ENCODE assay signal across 28 mouse cellular contexts in the genomic region with DNA sequence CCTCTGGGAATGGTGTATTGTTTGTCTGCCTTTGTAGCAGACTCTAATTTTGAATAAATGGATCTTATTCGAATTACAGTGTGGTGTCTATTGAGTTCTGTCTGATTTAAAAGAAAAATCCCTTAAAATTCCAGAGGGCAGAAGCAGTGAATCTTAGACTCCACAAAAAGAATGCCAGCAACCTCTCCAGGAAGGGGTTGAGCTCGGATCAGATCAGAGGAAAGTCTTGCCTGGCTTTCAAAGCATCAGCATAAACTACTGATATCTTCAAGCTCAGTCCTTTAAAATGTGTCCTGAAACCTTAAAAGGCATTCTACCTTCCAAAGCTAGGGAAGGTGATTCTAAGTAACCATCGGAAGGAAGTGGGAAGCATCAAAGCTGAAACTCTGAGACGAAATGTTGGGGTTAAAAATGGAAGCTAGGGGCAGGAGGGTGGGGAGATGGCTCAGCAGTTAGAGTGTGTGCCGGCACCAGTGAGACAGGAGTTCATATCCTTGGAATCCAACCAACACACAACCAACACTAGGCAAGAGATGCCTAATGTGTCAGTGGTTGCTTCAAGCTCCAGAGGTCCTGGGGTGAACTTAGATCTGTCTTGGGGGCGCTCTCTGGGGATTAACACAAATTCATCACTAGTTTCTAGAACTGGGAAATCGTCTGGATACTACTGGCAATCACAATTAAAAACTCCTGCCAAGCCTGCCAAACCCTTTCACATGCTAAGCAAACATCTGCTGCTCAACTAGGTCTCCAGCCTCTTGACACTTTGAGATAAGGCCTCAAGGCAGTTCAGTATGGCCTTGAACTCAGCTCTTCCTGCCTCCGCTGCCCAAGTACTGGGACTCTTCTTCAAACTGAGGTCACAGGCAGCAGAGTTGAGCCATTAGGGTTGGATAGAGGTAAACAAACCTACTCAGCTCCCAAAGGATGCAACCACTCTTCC. TPM values are rescaled to one million over a fixed set of nuclear protein-coding genes. Genes with fewer than 3 reads are reported as not detected.
A peak's percentile ranks its signal among the peaks of the same experiment; 100 is the strongest.
DNase-seq lines count a peak whose midpoint lies in the region; ATAC-seq and TF ChIP-seq lines count a peak whose summit lies in the region.
"Had no signal": no experiment of that assay in that cellular context is flagged by ENCODE, and none has a peak within 500 bp of the region (broad histone marks: within the 10 kb centered on the region; RNA-seq: fewer than 3 reads in every experiment).

No protein-coding gene starts in this region.

- peak; percentile 79 for TF ChIP-seq POLR2A in CH12.LX (IDR thresholded peaks at IDR 0.05; ENCODE audit: low read depth, low read length)

- H3K4me2 ChIP-seq in liver, embryonic 11.5 days: no peak overlapping the region
- peak overlapping the region; percentile 30 for H3K4me2 ChIP-seq in CH12.LX (ENCODE audit: insufficient read depth, low read depth, poor library complexity, severe bottlenecking)
- no peak overlapping the region for H3K4me2 ChIP-seq in liver, embryonic 12.5 days
- H3K4me2 ChIP-seq in liver, postnatal 0 days (ENCODE audit: low read depth, low read length): no peak overlapping the region
- H3K4me2 ChIP-seq in hindbrain, embryonic 14.5 days (replicated peaks): no peak overlapping the region
- no peak overlapping the region for H3K4me2 ChIP-seq in hindbrain, embryonic 12.5 days (replicated peaks)
- H3K4me2 ChIP-seq: hindbrain, embryonic 15.5 days had no signal

- TF ChIP-seq EP300 in CH12.LX (IDR thresholded peaks at IDR 0.05; ENCODE audit: low read length): no peak
- TF ChIP-seq EP300 in liver, postnatal 0 days (IDR thresholded peaks at IDR 0.05; ENCODE audit: low read depth): peak; percentile 16; the same call in 1 of the 2 replicates

- H3K36me3 ChIP-seq in liver, embryonic 11.5 days (ENCODE audit: control insufficient read depth, insufficient read depth, low read length): no peaks in the 10 kb centered on the region
- H3K36me3 ChIP-seq in CH12.LX (replicated peaks in 1 of 2; ENCODE audit: control insufficient read depth in 1 of 2, insufficient read depth in 1 of 2, low read length in 1 of 2): peaks cover 32 to 42% of the 10 kb centered on the region in 2 experiments
- no peaks in the 10 kb centered on the region for H3K36me3 ChIP-seq in liver, embryonic 12.5 days
- H3K36me3 ChIP-seq in liver, postnatal 0 days (replicated peaks; ENCODE audit: insufficient read depth, low read length): no peaks in the 10 kb centered on the region
- H3K36me3 ChIP-seq in hindbrain, embryonic 14.5 days (replicated peaks; ENCODE audit: control insufficient read depth, insufficient read depth): no peaks in the 10 kb centered on the region
- H3K36me3 ChIP-seq in hindbrain, embryonic 12.5 days: no peaks in the 10 kb centered on the region
- H3K36me3 ChIP-seq: embryonic facial prominence, embryonic 10.5 days; forebrain, embryonic 10.5 days; heart, embryonic 10.5 days; hindbrain, embryonic 15.5 days had no signal

- TF ChIP-seq RAD21 in CH12.LX (IDR thresholded peaks at IDR 0.05; ENCODE audit: low read depth, low read length): no peak

- H3K4me3 ChIP-seq in liver, embryonic 11.5 days (ENCODE audit: low read depth, low read length): no peak overlapping the region
- peak overlapping the region in 1 of 3 experiments; percentile 4 for H3K4me3 ChIP-seq in CH12.LX (replicated peaks in 1 of 3; ENCODE audit: low read depth in 2 of 3, low read length in 2 of 3, poor library complexity in 1 of 3)
- no peak overlapping the region for H3K4me3 ChIP-seq in liver, embryonic 12.5 days
- no peak overlapping the region for H3K4me3 ChIP-seq in liver, postnatal 0 days (ENCODE audit: low read depth, low read length)
- no peak overlapping the region for H3K4me3 ChIP-seq in hindbrain, embryonic 14.5 days (replicated peaks; ENCODE audit: low read length)
- H3K4me3 ChIP-seq in hindbrain, embryonic 12.5 days: no peak overlapping the region
- H3K4me3 ChIP-seq: embryonic facial prominence, embryonic 10.5 days; erythroblast, embryonic 14.5 days; forebrain, embryonic 10.5 days; heart, embryonic 10.5 days; hindbrain, embryonic 15.5 days had no signal

- in situ Hi-C loops in CH12.LX (cut with MboI; ENCODE audit: low pct_ligation_motif_present, low pct_unique_long_range_greater_than_20kb, low sequenced_read_pairs): no loop called here

- dilution Hi-C loops in CH12.LX (cut with MboI; ENCODE audit: extremely low pct_ligation_motif_present, extremely low pct_unique_long_range_greater_than_20kb, low sequenced_read_pairs): no loop called here

- H3K9me3 ChIP-seq in liver, embryonic 11.5 days (ENCODE audit: control insufficient read depth, low read length): no peaks in the 10 kb centered on the region
- H3K9me3 ChIP-seq in CH12.LX (replicated peaks; ENCODE audit: low read length): no peaks in the 10 kb centered on the region
- no peaks in the 10 kb centered on the region for H3K9me3 ChIP-seq in liver, embryonic 12.5 days (replicated peaks)
- H3K9me3 ChIP-seq in liver, postnatal 0 days (ENCODE audit: low read length): no peaks in the 10 kb centered on the region
- no peaks in the 10 kb centered on the region for H3K9me3 ChIP-seq in hindbrain, embryonic 14.5 days (ENCODE audit: control insufficient read depth, low read length)
- H3K9me3 ChIP-seq in hindbrain, embryonic 12.5 days (replicated peaks): no peaks in the 10 kb centered on the region
- H3K9me3 ChIP-seq: embryonic facial prominence, embryonic 10.5 days; forebrain, embryonic 10.5 days; heart, embryonic 10.5 days; hindbrain, embryonic 15.5 days had no signal

- peaks cover 9% of the 10 kb centered on the region; the same call in 1 of the 2 replicates for H3K4me1 ChIP-seq in liver, embryonic 11.5 days (replicated peaks; ENCODE audit: control insufficient read depth, insufficient read depth, low read length)
- peaks cover 16 to 55% of the 10 kb centered on the region in 2 experiments for H3K4me1 ChIP-seq in CH12.LX (ENCODE audit: control insufficient read depth in 1 of 2, insufficient read depth in 2 of 2)
- peaks cover 33% of the 10 kb centered on the region for H3K4me1 ChIP-seq in liver, embryonic 12.5 days
- H3K4me1 ChIP-seq in liver, postnatal 0 days (ENCODE audit: insufficient read depth): peaks cover 8% of the 10 kb centered on the region; the same call in 1 of the 2 replicates
- H3K4me1 ChIP-seq in hindbrain, embryonic 14.5 days (replicated peaks; ENCODE audit: control insufficient read depth, insufficient read depth, low read length): no peaks in the 10 kb centered on the region
- no peaks in the 10 kb centered on the region for H3K4me1 ChIP-seq in hindbrain, embryonic 12.5 days
- H3K4me1 ChIP-seq: forebrain, embryonic 10.5 days; hindbrain, embryonic 15.5 days had no signal

- WGBS in liver, embryonic 11.5 days: 61% methylated on average over 8 of the region's 8 CpGs
- 45% methylated on average over 8 of the region's 8 CpGs for WGBS in liver, embryonic 12.5 days (ENCODE audit: insufficient replicate concordance)
- WGBS in liver, postnatal 0 days (ENCODE audit: insufficient replicate concordance): 59% methylated on average over 8 of the region's 8 CpGs
- WGBS in hindbrain, embryonic 14.5 days: 89% methylated on average over 8 of the region's 8 CpGs
- WGBS in hindbrain, embryonic 12.5 days: 82% methylated on average over 8 of the region's 8 CpGs

- ATAC-seq in liver, embryonic 11.5 days (replicated peaks; ENCODE audit: low FRiP score): peak; percentile 47
- ATAC-seq in liver, embryonic 12.5 days: peak; percentile 57
- peak; percentile 45 for ATAC-seq in liver, postnatal 0 days
- ATAC-seq in hindbrain, embryonic 14.5 days (ENCODE audit: low FRiP score): no peak
- ATAC-seq in hindbrain, embryonic 12.5 days (ENCODE audit: low FRiP score): no peak
- ATAC-seq: activated CD4-positive, CD25-positive, alpha-beta regulatory T cell, adult 4 months; forebrain, embryonic 14.5 days; Patski had no signal

- H3K9ac ChIP-seq in liver, embryonic 11.5 days (ENCODE audit: low read depth, low read length): no peak overlapping the region
- 0 out of 2 replicates have a peak overlapping the region, but pooled peaks have one; percentile 9 for H3K9ac ChIP-seq in CH12.LX (ENCODE audit: insufficient read depth, low read depth)
- no peak overlapping the region for H3K9ac ChIP-seq in liver, embryonic 12.5 days
- H3K9ac ChIP-seq in liver, postnatal 0 days (replicated peaks): no peak overlapping the region
- H3K9ac ChIP-seq in hindbrain, embryonic 14.5 days: no peak overlapping the region
- H3K9ac ChIP-seq in hindbrain, embryonic 12.5 days: no peak overlapping the region
- H3K9ac ChIP-seq: hindbrain, embryonic 15.5 days had no signal

- peaks cover 3% of the 10 kb centered on the region; the same call in 1 of the 2 replicates for H3K27me3 ChIP-seq in liver, embryonic 11.5 days (replicated peaks; ENCODE audit: control insufficient read depth, insufficient read depth, low read length)
- H3K27me3 ChIP-seq in CH12.LX (replicated peaks): no peaks in the 10 kb centered on the region
- H3K27me3 ChIP-seq in liver, embryonic 12.5 days (replicated peaks): peaks cover 27% of the 10 kb centered on the region
- H3K27me3 ChIP-seq in liver, postnatal 0 days (ENCODE audit: insufficient read depth, low read length): 0 out of 2 replicates have a peak, but pooled peaks cover 3% of the 10 kb centered on the region
- no peaks in the 10 kb centered on the region for H3K27me3 ChIP-seq in hindbrain, embryonic 14.5 days (ENCODE audit: control insufficient read depth, insufficient read depth, low read length)
- no peaks in the 10 kb centered on the region for H3K27me3 ChIP-seq in hindbrain, embryonic 12.5 days
- H3K27me3 ChIP-seq: hindbrain, embryonic 15.5 days had no signal

- DNase-seq in liver, embryonic 11.5 days (ENCODE audit: low spot score): no peak
- no peak for DNase-seq in liver
- peak; percentile 51 for DNase-seq in CH12.LX (ENCODE audit: extremely low read depth)
- no peak for DNase-seq in liver, postnatal 0 days
- DNase-seq in hindbrain, embryonic 14.5 days (ENCODE audit: low spot score): no peak
- DNase-seq in frontal cortex, adult 2 months (ENCODE audit: extremely low spot score in 1 of 2, low spot score in 1 of 2): no peak
- DNase-seq: adrenal gland, postnatal 36 days; cerebellum, adult 2 months; cerebellum, postnatal 10 days; heart, adult 18-20 months; heart, postnatal 10 days; heart, postnatal 4 days had no signal

- peaks cover 20% of the 10 kb centered on the region for H3K79me2 ChIP-seq in CH12.LX (replicated peaks; ENCODE audit: control insufficient read depth, extremely low read depth, insufficient read depth, poor library complexity, severe bottlenecking)

- no peak for TF ChIP-seq CTCF in CH12.LX (conservative IDR thresholded peaks at IDR 0.05 in 1 of 2, IDR thresholded peaks at IDR 0.05 in 1 of 2; ENCODE audit: low read depth in 2 of 2, low read length in 2 of 2)
- no peak for TF ChIP-seq CTCF in liver, postnatal 0 days (IDR thresholded peaks at IDR 0.05; ENCODE audit: low read depth)

- no peak overlapping the region for H3K27ac ChIP-seq in liver, embryonic 11.5 days (ENCODE audit: low read depth, low read length)
- peak overlapping the region; percentile 40 for H3K27ac ChIP-seq in CH12.LX (ENCODE audit: insufficient read depth, low read depth)
- no peak overlapping the region for H3K27ac ChIP-seq in liver, embryonic 12.5 days
- H3K27ac ChIP-seq in liver, postnatal 0 days (ENCODE audit: low read depth): no peak overlapping the region
- H3K27ac ChIP-seq in hindbrain, embryonic 14.5 days: no peak overlapping the region
- H3K27ac ChIP-seq in hindbrain, embryonic 12.5 days: no peak overlapping the region
- H3K27ac ChIP-seq: embryonic facial prominence, embryonic 10.5 days; forebrain, embryonic 10.5 days; heart, embryonic 10.5 days; hindbrain, embryonic 15.5 days had no signal

RNA-seq across cellular contexts. Expression of gene Il10, which starts 5.5 kb away (rescaled TPM):
- polyA plus RNA-seq in liver, embryonic 11.5 days (2014; fragmentation: Nextera tagmentation; extraction: Ambion mirVana): not detected in 2 replicates
- 389 and 399 TPM in 2 replicates for total RNA-seq in CH12.LX (2012; rRNA removed)
- 903 and 969 TPM in 2 replicates for total RNA-seq in CH12.LX (2014; rRNA removed)
- 236 and 284 TPM in 2 replicates for polyA plus RNA-seq in CH12.LX (2012; ENCODE audit: insufficient read length, low read depth)
- polyA plus RNA-seq in liver, embryonic 12.5 days (2016; fragmentation: Nextera tagmentation; extraction: Ambion mirVana): not detected in 2 replicates
- 0.19 TPM in 1 of 2 replicates, not detected in the other for polyA plus RNA-seq in liver, postnatal 0 days (2015; fragmentation: Nextera tagmentation; extraction: Ambion mirVana)
- not detected in 2 replicates for polyA plus RNA-seq in hindbrain, embryonic 14.5 days (2014; fragmentation: Nextera tagmentation; extraction: Ambion mirVana)
- polyA plus RNA-seq in hindbrain, embryonic 12.5 days (2016; fragmentation: Nextera tagmentation; extraction: Ambion mirVana): not detected in 2 replicates
- not detected in 2 replicates for polyA plus RNA-seq in frontal cortex, adult 2 months (2012; rRNA removed)
- total RNA-seq: adrenal gland, adult 18-20 months; adrenal gland, postnatal 36 days; gastrocnemius, adult 8-10 months; gastrocnemius, postnatal 4 days; heart, adult 18-20 months; heart, postnatal 10 days; heart, postnatal 4 days had no signal
- polyA plus RNA-seq: C2C12; cerebellum, adult 2 months; embryonic facial prominence, embryonic 10.5 days; embryonic facial prominence, embryonic 14.5 days; erythroblast, embryonic 14.5 days; forebrain, embryonic 10.5 days; forebrain, embryonic 14.5 days; heart, embryonic 10.5 days; heart, embryonic 14.5 days; hindbrain, embryonic 15.5 days had no signal

Comparison
In these comparisons a context has a peak if more than half of its experiments do, and no peak if none do; other contexts are left out.
1. ATAC-seq: peak in liver, embryonic 11.5 days (single experiment), liver, embryonic 12.5 days (single experiment) and liver, postnatal 0 days (single experiment); none in hindbrain, embryonic 14.5 days (single experiment) and hindbrain, embryonic 12.5 days (single experiment).
2. RNA of gene Il10, which starts 5.5 kb away (polyA plus RNA-seq): 236 to 284 TPM in CH12.LX; 0.19 TPM in liver, postnatal 0 days, not detected in hindbrain, embryonic 14.5 days, not detected in liver, embryonic 11.5 days, not detected in liver, embryonic 12.5 days, not detected in hindbrain, embryonic 12.5 days and not detected in frontal cortex, adult 2 months; every median in the first group is over 100 times any median in the second.